Mouse (Mus musculus) spleen, adult 2 months (tissue): Measurements from ENCODE around the gene Casr.

Experiments
- CTCF ChIP-seq: fragments of 200-500 bp; IDR thresholded peaks from 2 replicates; pipeline ENCODE4 v1.5.1; 2011; ENCODE audit warnings: mild to moderate bottlenecking, inconsistent platforms; ENCODE audit not compliant: insufficient read depth, insufficient read length, insufficient replicate concordance; ENCODE audit errors: extremely low read depth
- POLR2A ChIP-seq: fragments of 200-500 bp; IDR thresholded peaks from 2 replicates; pipeline ENCODE4 v1.6.1; 2011; ENCODE audit warnings: low read depth, low read length, inconsistent platforms

DNA sequence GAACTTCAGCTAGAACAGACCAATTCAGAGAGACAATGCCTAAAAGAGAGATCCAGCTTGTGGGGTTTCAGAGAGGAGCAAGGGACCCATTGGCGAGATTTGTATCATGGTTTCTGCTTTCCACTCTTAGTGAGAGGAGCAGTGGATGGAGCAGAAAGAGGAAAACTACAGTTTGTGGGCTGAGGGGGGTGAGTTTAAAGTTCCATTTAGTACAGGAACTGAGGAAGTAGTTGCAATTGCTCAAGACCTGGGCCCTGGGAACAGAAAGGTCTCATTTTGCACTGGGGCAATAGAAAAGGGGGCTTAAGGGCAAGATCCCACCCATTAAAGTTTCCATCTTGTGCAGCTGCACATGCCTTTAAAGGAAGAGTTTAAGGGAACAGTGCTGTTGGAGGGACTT, 28.0 kb upstream of the Casr start:
- no peak for TF ChIP-seq CTCF
- TF ChIP-seq POLR2A: no peak
